Mouse (Mus musculus): ENCODE measurements at regions not wholly inside any gene's neighbourhood (a gene's known extent, or its start where the extent isn't known, plus 50 kb on each side); places are given as distances from the start of the nearest gene placed in this dataset.

DNA sequence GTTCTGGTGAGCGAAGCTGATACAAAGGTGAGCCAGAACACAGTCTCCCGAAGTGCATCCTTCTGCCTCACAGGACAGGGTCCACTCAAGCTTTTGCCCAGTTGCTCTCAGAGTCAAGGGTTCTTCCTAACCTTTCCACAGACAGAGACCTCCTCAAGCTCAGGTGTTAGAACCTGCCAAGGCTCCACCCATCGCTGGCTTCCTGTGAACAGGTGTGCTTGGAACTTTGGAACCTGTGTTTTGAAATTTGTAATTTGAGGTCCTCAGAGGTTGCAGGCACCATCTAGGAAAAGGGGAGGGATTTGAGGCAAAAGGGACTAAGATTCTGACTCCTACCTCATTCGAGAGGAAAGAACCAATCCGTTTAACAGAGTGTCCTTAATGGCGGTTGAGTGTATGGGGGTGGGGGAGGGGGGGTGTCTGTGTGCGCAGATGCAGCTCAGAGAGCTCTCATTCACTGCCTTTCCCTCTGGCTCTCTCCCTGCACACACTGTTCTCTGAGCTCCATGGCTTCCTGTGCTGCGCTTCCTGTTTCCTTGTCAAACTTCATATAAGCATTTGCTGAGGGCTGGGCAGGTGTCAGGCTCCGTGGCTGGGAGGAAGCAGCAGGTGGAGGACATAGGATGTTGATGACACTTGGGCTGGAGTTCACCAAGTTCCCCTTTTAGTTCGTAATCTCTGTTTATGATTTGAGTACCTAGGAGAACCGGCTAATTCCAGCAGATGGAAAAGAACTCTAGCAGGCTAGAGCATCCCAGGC, 195.8 kb downstream of the Pten start:
- Histone ChIP-seq H3K9ac (ENCODE audit: low read depth, low read length) (no peak overlapping the region), H3K27me3 (ENCODE audit: control insufficient read depth, insufficient read depth, low read length) (no peaks in the 10 kb centered on the region), H3K79me2 (replicated peaks; ENCODE audit: control insufficient read depth, insufficient read depth, low read length) (no peaks in the 10 kb centered on the region), H3K4me3 (no peak overlapping the region), H3K36me3 (ENCODE audit: control insufficient read depth, insufficient read depth, low read length) (no peaks in the 10 kb centered on the region), H3K27ac (no peak overlapping the region), H3K4me1 (ENCODE audit: control insufficient read depth, insufficient read depth, low read length) (peaks cover 3% of the 10 kb centered on the region)
- WGBS: 49% methylated on average over 11 of the region's 11 CpGs
- intact Hi-C loops (cut with DNase I): loop anchor here (10.0 kb wide), 1 partner anchor 272 kb away; no protein-coding TSS in a partner anchor
- peak in 1 of 2 experiments; percentile 40 for DNase-seq
- TF ChIP-seq CTCF (IDR thresholded peaks at IDR 0.05) (no peak), EP300 (IDR thresholded peaks at IDR 0.05; ENCODE audit: insufficient read depth, low read depth, low read length) (0 out of 2 replicates have a peak, but pooled peaks have one; percentile 31), POLR2A (IDR thresholded peaks at IDR 0.05; ENCODE audit: insufficient read depth, low read depth, low read length) (no peak)

DNA sequence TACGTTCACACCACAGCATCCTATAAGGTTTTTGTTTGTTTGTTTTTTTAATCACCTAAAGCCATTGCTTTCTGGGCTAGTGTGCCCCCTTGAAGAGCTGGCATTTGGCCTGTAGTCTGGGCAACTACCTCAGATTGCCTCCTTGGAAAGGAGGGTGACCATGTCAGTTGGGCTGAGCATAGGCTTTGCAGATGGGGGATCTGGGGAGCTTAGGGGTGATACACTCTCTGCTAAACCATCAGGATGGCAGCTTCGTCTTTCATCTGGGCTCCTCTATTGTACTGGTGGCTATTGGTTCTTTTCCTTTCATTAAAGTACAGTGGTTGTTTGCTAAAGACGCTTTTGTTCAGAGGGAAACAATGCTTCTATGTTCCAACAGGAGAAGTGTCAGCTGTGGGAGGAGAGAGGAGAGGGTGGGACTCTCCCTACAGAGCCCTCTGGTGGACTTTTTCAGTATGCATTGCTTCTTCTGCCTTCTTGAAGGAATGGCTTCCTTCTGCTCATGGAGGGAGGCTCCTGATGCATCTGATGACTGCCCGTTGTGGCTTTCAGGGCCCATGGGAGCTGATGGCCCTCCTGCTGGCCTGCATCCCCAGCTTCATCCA, 196.8 kb downstream of the Pten start:
- H3K36me3 ChIP-seq (ENCODE audit: control insufficient read depth, insufficient read depth, low read length): no peaks in the 10 kb centered on the region
- no peaks in the 10 kb centered on the region for H3K79me2 ChIP-seq (replicated peaks; ENCODE audit: control insufficient read depth, insufficient read depth, low read length)
- 44% methylated on average over 4 of the region's 4 CpGs for WGBS
- intact Hi-C loops (cut with DNase I): loop anchor here (2.0 to 10.0 kb wide), 4 partner anchors 47 to 271 kb away; partner anchors contain the start of gene Pten
- H3K9ac ChIP-seq (ENCODE audit: low read depth, low read length): no peak overlapping the region
- H3K4me1 ChIP-seq (ENCODE audit: control insufficient read depth, insufficient read depth, low read length): peaks cover 3% of the 10 kb centered on the region
- no peak overlapping the region for H3K4me3 ChIP-seq
- DNase-seq: peak in 1 of 2 experiments; percentile 37
- no peaks in the 10 kb centered on the region for H3K27me3 ChIP-seq (ENCODE audit: control insufficient read depth, insufficient read depth, low read length)
- no peak overlapping the region for H3K27ac ChIP-seq
- TF ChIP-seq EP300 (IDR thresholded peaks at IDR 0.05; ENCODE audit: insufficient read depth, low read depth, low read length): no peak
- peak; percentile 82 for TF ChIP-seq CTCF (IDR thresholded peaks at IDR 0.05)

DNA sequence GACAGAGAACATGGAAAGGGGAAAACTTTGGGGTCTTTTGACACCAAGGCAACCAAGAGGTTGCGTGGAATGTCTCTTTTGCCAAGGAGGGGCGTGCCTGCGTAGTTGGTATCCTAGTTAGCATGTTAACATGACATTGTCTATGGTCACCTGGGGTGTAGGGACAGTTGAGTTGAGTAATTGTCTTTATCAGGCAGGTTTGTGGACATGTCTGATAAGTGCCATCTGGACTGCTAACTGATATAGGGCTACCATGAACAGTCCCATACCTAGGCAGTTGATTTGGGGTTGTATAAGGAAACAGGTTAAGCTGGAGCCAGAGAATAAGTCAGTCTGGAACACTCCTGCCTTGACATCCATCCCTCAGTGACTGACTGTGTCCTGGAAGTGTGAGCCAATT, 197.6 kb downstream of the Pten start:
- TF ChIP-seq EP300 (IDR thresholded peaks at IDR 0.05; ENCODE audit: insufficient read depth, low read depth, low read length) (no peak), POLR2A (IDR thresholded peaks at IDR 0.05; ENCODE audit: insufficient read depth, low read depth, low read length) (no peak), CTCF (IDR thresholded peaks at IDR 0.05) (no peak)
- H3K9ac ChIP-seq (ENCODE audit: low read depth, low read length): no peak overlapping the region
- H3K79me2 ChIP-seq (replicated peaks; ENCODE audit: control insufficient read depth, insufficient read depth, low read length): no peaks in the 10 kb centered on the region
- no peak overlapping the region for H3K27ac ChIP-seq
- no peak for DNase-seq
- H3K27me3 ChIP-seq (ENCODE audit: control insufficient read depth, insufficient read depth, low read length): no peaks in the 10 kb centered on the region
- no peaks in the 10 kb centered on the region for H3K36me3 ChIP-seq (ENCODE audit: control insufficient read depth, insufficient read depth, low read length)
- intact Hi-C loops (cut with DNase I): loop anchor here (2.0 to 10.0 kb wide), 4 partner anchors 48 to 270 kb away; partner anchors contain the start of gene Pten
- WGBS: 95% methylated on average over 3 of the region's 3 CpGs
- H3K4me1 ChIP-seq (ENCODE audit: control insufficient read depth, insufficient read depth, low read length): peaks cover 3% of the 10 kb centered on the region
- no peak overlapping the region for H3K4me3 ChIP-seq

DNA sequence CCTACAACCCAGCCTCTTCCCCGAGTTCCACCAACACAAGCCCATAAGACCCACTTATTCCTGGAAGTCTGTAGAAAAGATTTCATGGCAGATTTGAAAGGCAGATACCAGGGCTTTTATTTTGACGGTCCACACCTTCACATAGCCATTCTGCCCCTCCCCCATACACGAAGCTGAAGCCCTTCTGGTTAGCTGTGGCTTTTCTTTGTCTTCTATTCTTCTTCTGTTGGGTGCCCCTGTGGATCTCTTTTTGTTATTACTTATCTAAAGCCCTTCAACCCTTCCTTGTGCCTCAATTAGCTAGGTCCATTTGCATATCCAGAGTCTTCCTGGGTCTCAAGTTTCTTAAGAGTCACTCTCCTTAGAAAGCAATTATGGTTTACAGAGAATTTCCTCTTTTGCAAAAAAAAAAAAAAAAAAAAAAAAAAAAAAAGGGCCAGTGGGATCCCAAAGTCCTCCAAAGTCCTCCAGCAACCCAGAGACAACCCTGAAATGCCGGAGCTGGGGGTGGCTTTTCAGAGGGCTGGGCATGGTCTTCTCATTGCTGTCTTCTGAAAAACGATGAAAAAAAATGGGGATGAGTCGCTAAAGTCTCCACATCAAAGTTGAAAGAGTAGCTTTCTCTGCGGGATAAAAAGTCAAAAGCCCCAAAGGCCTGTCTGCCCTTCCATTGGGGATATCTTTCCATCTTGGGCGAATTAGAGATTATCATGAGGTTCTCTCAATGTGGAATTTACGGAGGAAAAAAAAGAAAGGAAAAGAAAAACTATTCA, 199.0 kb downstream of the Pten start:
- no peaks in the 10 kb centered on the region for H3K79me2 ChIP-seq (replicated peaks; ENCODE audit: control insufficient read depth, insufficient read depth, low read length)
- intact Hi-C loops (cut with DNase I): loop anchor here (10.0 kb wide), 1 partner anchor 268 kb away; no protein-coding TSS in a partner anchor
- WGBS: 21% methylated on average over 9 of the region's 9 CpGs
- H3K4me1 ChIP-seq (ENCODE audit: control insufficient read depth, insufficient read depth, low read length): peaks cover 3% of the 10 kb centered on the region
- DNase-seq: no peak
- H3K27me3 ChIP-seq (ENCODE audit: control insufficient read depth, insufficient read depth, low read length): no peaks in the 10 kb centered on the region
- no peak overlapping the region for H3K4me3 ChIP-seq
- TF ChIP-seq POLR2A (IDR thresholded peaks at IDR 0.05; ENCODE audit: insufficient read depth, low read depth, low read length) (no peak), EP300 (IDR thresholded peaks at IDR 0.05; ENCODE audit: insufficient read depth, low read depth, low read length) (no peak), CTCF (IDR thresholded peaks at IDR 0.05) (no peak)
- H3K27ac ChIP-seq: no peak overlapping the region
- H3K9ac ChIP-seq (ENCODE audit: low read depth, low read length): no peak overlapping the region
- H3K36me3 ChIP-seq (ENCODE audit: control insufficient read depth, insufficient read depth, low read length): no peaks in the 10 kb centered on the region

DNA sequence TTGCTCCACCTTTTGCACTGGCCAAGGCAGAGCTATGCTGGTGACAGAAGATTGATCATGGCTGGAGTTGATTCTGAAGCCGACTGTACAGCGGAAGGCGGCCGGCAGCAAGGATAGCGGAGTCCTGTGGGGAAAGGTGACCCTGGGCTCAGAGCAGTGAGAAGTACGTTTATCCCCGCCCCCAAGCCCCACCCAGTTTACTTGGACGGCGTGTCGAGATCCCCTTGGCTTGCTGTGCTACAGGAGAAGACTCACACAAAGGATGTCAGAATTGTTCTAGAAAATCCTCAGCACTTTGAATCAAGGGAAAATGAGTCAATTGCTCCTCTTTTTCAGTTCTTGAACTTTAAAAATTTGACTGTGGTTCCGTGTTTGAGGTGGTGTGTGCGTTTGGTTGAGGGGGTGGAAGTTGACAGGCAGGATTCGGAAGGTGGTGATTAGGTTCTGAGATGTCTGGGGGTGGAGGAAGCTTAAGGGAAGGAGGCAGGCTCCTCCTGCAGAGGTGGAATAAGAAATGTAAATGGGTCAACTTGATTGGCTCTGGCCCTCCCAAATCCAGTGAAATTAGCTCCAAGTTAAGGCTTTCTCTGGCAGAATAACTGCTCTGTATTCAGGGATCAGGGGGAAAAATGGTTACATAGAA, 199.7 kb downstream of the Pten start:
- H3K27me3 ChIP-seq (ENCODE audit: control insufficient read depth, insufficient read depth, low read length): no peaks in the 10 kb centered on the region
- WGBS: 9% methylated on average over 13 of the region's 13 CpGs
- peaks cover 3% of the 10 kb centered on the region for H3K4me1 ChIP-seq (ENCODE audit: control insufficient read depth, insufficient read depth, low read length)
- DNase-seq: no peak
- no peaks in the 10 kb centered on the region for H3K36me3 ChIP-seq (ENCODE audit: control insufficient read depth, insufficient read depth, low read length)
- no peak overlapping the region for H3K9ac ChIP-seq (ENCODE audit: low read depth, low read length)
- no peak overlapping the region for H3K4me3 ChIP-seq
- intact Hi-C loops (cut with DNase I): loop anchor here (10.0 kb wide), 1 partner anchor 268 kb away; no protein-coding TSS in a partner anchor
- H3K79me2 ChIP-seq (replicated peaks; ENCODE audit: control insufficient read depth, insufficient read depth, low read length): no peaks in the 10 kb centered on the region
- no peak for TF ChIP-seq EP300 (IDR thresholded peaks at IDR 0.05; ENCODE audit: insufficient read depth, low read depth, low read length)
- no peak for TF ChIP-seq POLR2A (IDR thresholded peaks at IDR 0.05; ENCODE audit: insufficient read depth, low read depth, low read length)
- no peak for TF ChIP-seq CTCF (IDR thresholded peaks at IDR 0.05)
- no peak overlapping the region for H3K27ac ChIP-seq
